Mouse (Mus musculus) kidney, postnatal 0 days (tissue): ENCODE data around the gene Papolb. TPM values are rescaled to one million over a fixed set of nuclear protein-coding genes. Genes with fewer than 3 reads are reported as not detected.

Source experiments
- ATAC-seq: fragments of 200-750 bp; cut with Nextera tagmentation; replicated peaks from 2 replicates; pipeline ENCODE4 v1.8.0; 2017; ENCODE audit warnings: low read depth, moderate number of reproducible peaks, moderate TSS enrichment, moderate library complexity; ENCODE audit not compliant: low FRiP score
- DNase-seq: peaks from one replicate; pipeline ENCODE4 v3.0.0-alpha.2; 2016; ENCODE audit warnings: low spot score
- H3K27ac ChIP-seq: fragments of 300-500 bp; sonication (generic); 2 replicates; pipeline ENCODE4 v1.5.1; 2014; ENCODE audit warnings: mild to moderate bottlenecking
- H3K27me3 ChIP-seq: fragments of 300-500 bp; sonication (generic); 2 replicates; pipeline ENCODE4 v1.6.1; 2014; ENCODE audit warnings: low read length, mixed read lengths; ENCODE audit not compliant: insufficient read depth
- H3K36me3 ChIP-seq: fragments of 300-500 bp; sonication (generic); 2 replicates; pipeline ENCODE4 v1.6.1; 2014; ENCODE audit warnings: low read length, mixed read lengths; ENCODE audit not compliant: insufficient read depth
- H3K4me1 ChIP-seq: fragments of 300-500 bp; sonication (generic); replicated peaks from 2 replicates; pipeline ENCODE4 v1.6.1; 2014; ENCODE audit warnings: antibody characterized with exemption, low read length, mixed read lengths; ENCODE audit not compliant: insufficient read depth
- H3K4me2 ChIP-seq: fragments of 300-500 bp; sonication (generic); 2 replicates; pipeline ENCODE4 v1.6.1; 2014; ENCODE audit warnings: mild to moderate bottlenecking, low read length, moderate library complexity, mixed read lengths
- H3K4me3 ChIP-seq: fragments of 300-500 bp; sonication (generic); replicated peaks from 2 replicates; pipeline ENCODE4 v1.5.1; 2014; ENCODE audit warnings: low read depth, low read length
- H3K9ac ChIP-seq: fragments of 300-500 bp; sonication (generic); 2 replicates; pipeline ENCODE4 v1.6.1; 2014; ENCODE audit warnings: low read depth, low read length
- H3K9me3 ChIP-seq: fragments of 300-500 bp; sonication (generic); replicated peaks from 2 replicates; pipeline ENCODE4 v1.6.1; 2016; ENCODE audit warnings: low read length, inconsistent platforms, mixed read lengths
- CTCF ChIP-seq: IDR thresholded peaks from 2 replicates; pipeline ENCODE4 v1.5.1; 2016; ENCODE audit warnings: antibody characterized with exemption, low read depth, mild to moderate bottlenecking, moderate library complexity
- WGBS: fragments of 180-500 bp; shearing (Covaris S2); extraction: QIAGEN DNeasy Blood & Tissue Kit; methylation state at CpG from one replicate; pipeline ENCODE4 v1.1.7; 2014; 5-methylcytosine and 5-hydroxymethylcytosine counted together
- polyA plus RNA-seq: library from polyadenylated mRNA; unstranded; fragments of >200 nt; fragmentation: Nextera tagmentation; extraction: Ambion mirVana; gene quantifications from 2 replicates; pipeline ENCODE4 v1.2.1, GENCODE M21; 2015

Gene Papolb
- polyA plus RNA-seq, 1 experiment from 2014 or later = 0.14 TPM

- Histone ChIP-seq H3K27me3 (no peaks in the 10 kb centered on the region), H3K9ac (no peak overlapping the region), H3K9me3 (no peaks in the 10 kb centered on the region), H3K4me3 (no peak overlapping the region), H3K4me2 (no peak overlapping the region), H3K36me3 (no peaks in the 10 kb centered on the region), H3K27ac (no peak overlapping the region), H3K4me1 (peaks cover 5% of the 10 kb centered on the region; the same call in 1 of the 2 replicates)
- no peak for TF ChIP-seq CTCF
- DNase-seq = peak; percentile 38
- 30% methylated on average over 15 of the region's 15 CpGs for WGBS
- ATAC-seq = no peak
These were observed 20.5 kb downstream of the Papolb start for GRCm38 (mm10) chr5:142509141-142510060.

- no peak for DNase-seq
These were observed 24.0 kb downstream of the Papolb start for GRCm38 (mm10) chr5:142505695-142506423.

GRCm38 (mm10) chr5:142504175-142504574 is 25.7 kb downstream of the Papolb start:
- DNase-seq = no peak
- Histone ChIP-seq H3K9me3 (no peaks in the 10 kb centered on the region), H3K27ac (no peak overlapping the region), H3K4me3 (no peak overlapping the region), H3K4me1 (no peaks in the 10 kb centered on the region), H3K9ac (no peak overlapping the region), H3K4me2 (no peak overlapping the region), H3K36me3 (no peaks in the 10 kb centered on the region), H3K27me3 (no peaks in the 10 kb centered on the region)
- ATAC-seq = no peak
- TF ChIP-seq CTCF = no peak
- 84% methylated on average over 3 of the region's 3 CpGs for WGBS

More at GRCm38 (mm10) chr5:142505695-142506423, 24.0 kb downstream of the Papolb start:
- H3K4me1 ChIP-seq = peaks cover 5% of the 10 kb centered on the region; the same call in 1 of the 2 replicates
- peak; percentile 57 for TF ChIP-seq CTCF
- H3K27me3 ChIP-seq = no peaks in the 10 kb centered on the region
- ATAC-seq = no peak
- H3K4me3 ChIP-seq = no peak overlapping the region
- no peak overlapping the region for H3K9ac ChIP-seq
- H3K36me3 ChIP-seq = no peaks in the 10 kb centered on the region
- no peak overlapping the region for H3K4me2 ChIP-seq
- no peak overlapping the region for H3K27ac ChIP-seq
- WGBS = 84% methylated on average over 3 of the region's 3 CpGs
- H3K9me3 ChIP-seq = no peaks in the 10 kb centered on the region

- peak; percentile 88 for TF ChIP-seq CTCF
- Histone ChIP-seq H3K9ac (no peak overlapping the region), H3K9me3 (no peaks in the 10 kb centered on the region), H3K27me3 (no peaks in the 10 kb centered on the region), H3K27ac (no peak overlapping the region), H3K4me3 (no peak overlapping the region), H3K4me1 (no peaks in the 10 kb centered on the region), H3K36me3 (no peaks in the 10 kb centered on the region), H3K4me2 (no peak overlapping the region)
- 0% methylated on average over 3 of the region's 3 CpGs for WGBS
- ATAC-seq (peak; percentile 84), DNase-seq (peak; percentile 95)
These were observed 27.5 kb downstream of the Papolb start for GRCm38 (mm10) chr5:142502414-142502813.

GRCm38 (mm10) chr5:142500918-142501317 is 29.0 kb downstream of the Papolb start:
- no peaks in the 10 kb centered on the region for H3K36me3 ChIP-seq
- no peak overlapping the region for H3K4me3 ChIP-seq
- 43% methylated on average over 10 of the region's 10 CpGs for WGBS
- TF ChIP-seq CTCF = no peak
- no peaks in the 10 kb centered on the region for H3K27me3 ChIP-seq
- no peaks in the 10 kb centered on the region for H3K4me1 ChIP-seq
- no peaks in the 10 kb centered on the region for H3K9me3 ChIP-seq
- peak; percentile 61 for DNase-seq
- H3K27ac ChIP-seq = no peak overlapping the region
- no peak overlapping the region for H3K4me2 ChIP-seq
- ATAC-seq = no peak
- no peak overlapping the region for H3K9ac ChIP-seq

- peak; percentile 66 for DNase-seq
- Histone ChIP-seq H3K27ac (no peak overlapping the region), H3K36me3 (no peaks in the 10 kb centered on the region), H3K4me3 (no peak overlapping the region), H3K9me3 (no peaks in the 10 kb centered on the region), H3K4me2 (no peak overlapping the region), H3K9ac (no peak overlapping the region), H3K27me3 (no peaks in the 10 kb centered on the region), H3K4me1 (no peaks in the 10 kb centered on the region; the same call in 1 of the 2 replicates)
- 56% methylated on average over 3 of the region's 3 CpGs for WGBS
- peak; percentile 78 for TF ChIP-seq CTCF
- no peak for ATAC-seq
These were observed 30.9 kb downstream of the Papolb start for GRCm38 (mm10) chr5:142498964-142499363.
